Mouse (Mus musculus) thymus, adult 2 months (tissue): ENCODE measurements around the gene Calm3. TPM values are rescaled to one million over a fixed set of nuclear protein-coding genes. Genes with fewer than 3 reads are reported as not detected.
A peak's percentile ranks its signal among the peaks of the same experiment; 100 is the strongest.

Experiments
- DNase-seq: peaks from one replicate; pipeline ENCODE4 v3.0.0; 2021
- H3K27ac ChIP-seq: fragments of 200-500 bp; 2 replicates; pipeline ENCODE4 v1.5.1; 2012; ENCODE audit warnings: low read length, control low read depth; ENCODE audit not compliant: control insufficient read depth, insufficient read depth
- H3K27me3 ChIP-seq: fragments of 200-500 bp; 2 replicates; pipeline ENCODE4 v1.6.1; 2012; ENCODE audit warnings: mild to moderate bottlenecking, low read length, moderate library complexity, mixed read lengths; ENCODE audit not compliant: control insufficient read depth, insufficient read depth
- H3K36me3 ChIP-seq: fragments of 200-500 bp; 2 replicates; pipeline ENCODE4 v1.6.1; 2012; ENCODE audit warnings: mild to moderate bottlenecking, low read length, moderate library complexity; ENCODE audit not compliant: control insufficient read depth, insufficient read depth
- H3K4me1 ChIP-seq: fragments of 200-500 bp; replicated peaks from 2 replicates; pipeline ENCODE4 v1.6.1; 2012; ENCODE audit warnings: low read length; ENCODE audit not compliant: control insufficient read depth, insufficient read depth
- H3K4me3 ChIP-seq: fragments of 200-500 bp; 2 replicates; pipeline ENCODE4 v1.5.1; 2012; ENCODE audit warnings: mild to moderate bottlenecking, low read length, control low read depth, moderate library complexity; ENCODE audit not compliant: control insufficient read depth, insufficient read depth
- CTCF ChIP-seq: fragments of 200-500 bp; IDR thresholded peaks from 2 replicates; pipeline ENCODE4 v1.5.1; 2012; ENCODE audit warnings: mild to moderate bottlenecking, control low read depth, low read length, moderate library complexity, borderline replicate concordance; ENCODE audit not compliant: control insufficient read depth, poor library complexity, insufficient read depth; ENCODE audit errors: extremely low read depth
- POLR2A ChIP-seq: fragments of 200-500 bp; IDR thresholded peaks from 2 replicates; pipeline ENCODE4 v1.6.1; 2012; ENCODE audit warnings: mild to moderate bottlenecking, low read length, control low read depth, moderate library complexity; ENCODE audit not compliant: control insufficient read depth, poor library complexity, insufficient read depth; ENCODE audit errors: extremely low read depth
- WGBS: fragments of 180-500 bp; shearing (Covaris S2); methylation state at CpG from one replicate; pipeline ENCODE4 v1.1.7; 2018; 5-methylcytosine and 5-hydroxymethylcytosine counted together
- polyA plus RNA-seq: library from polyadenylated mRNA; depleted of rRNA; stranded (reverse); fragments of >200 nt; gene quantifications from 2 replicates; pipeline ENCODE4 v1.2.3, GENCODE M21; 2012

Gene Calm3
- polyA plus RNA-seq, 1 experiment, result 398 TPM

DNA sequence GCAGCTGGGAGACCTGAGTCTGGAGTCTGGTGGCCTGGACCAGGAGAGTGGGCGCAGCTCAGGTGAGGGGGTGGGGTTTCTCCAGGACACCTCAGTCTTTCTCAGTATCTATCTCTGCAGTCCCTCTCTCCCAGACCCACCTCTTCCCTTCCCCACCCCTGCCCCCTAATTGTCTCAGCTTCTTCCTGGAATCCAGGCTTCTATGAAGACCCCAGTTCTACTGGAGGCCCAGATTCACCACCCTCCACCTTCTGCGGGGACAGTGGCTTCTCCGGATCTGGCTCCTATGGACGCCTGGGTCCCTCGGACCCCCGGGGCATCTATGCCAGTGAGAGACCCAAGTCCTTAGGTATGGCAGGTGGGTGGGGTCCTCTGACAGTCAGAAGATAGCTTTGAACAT, 40.8 kb downstream of the Calm3 start:
- Histone ChIP-seq H3K36me3 (no peaks in the 10 kb centered on the region), H3K27me3 (peaks cover 14% of the 10 kb centered on the region), H3K4me3 (no peak overlapping the region), H3K4me1 (no peaks in the 10 kb centered on the region; the same call in 1 of the 2 replicates), H3K27ac (no peak overlapping the region)
- TF ChIP-seq POLR2A (no peak), CTCF (no peak)
- 96% methylated on average over 6 of the region's 6 CpGs for WGBS
- DNase-seq, result no peak

DNA sequence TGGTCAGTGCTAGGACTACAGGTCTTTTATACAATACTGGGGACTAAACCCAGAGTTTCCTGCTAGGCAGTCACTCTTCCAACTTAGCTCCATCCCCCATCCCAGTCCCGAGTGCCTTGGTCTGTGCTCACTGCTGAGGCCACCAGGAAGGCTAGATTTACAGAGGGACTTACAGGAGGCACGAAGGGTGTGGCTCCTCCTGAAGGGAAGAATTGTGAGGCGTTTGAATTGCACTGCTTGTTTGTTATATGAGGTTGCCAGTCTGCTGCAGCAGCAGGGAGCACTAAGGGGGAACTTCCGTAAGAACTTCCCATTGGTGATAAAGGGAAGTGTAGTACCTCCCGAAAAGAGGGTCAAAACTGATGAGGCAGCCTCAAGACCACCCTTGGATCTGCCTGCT, 43.3 kb downstream of the Calm3 start:
- TF ChIP-seq POLR2A, result no peak
- TF ChIP-seq CTCF, result no peak
- Histone ChIP-seq H3K36me3 (no peaks in the 10 kb centered on the region), H3K27ac (no peak overlapping the region), H3K4me3 (no peak overlapping the region), H3K4me1 (peaks cover 9% of the 10 kb centered on the region), H3K27me3 (peaks cover 8% of the 10 kb centered on the region; the same call in 1 of the 2 replicates)
- 48% methylated on average over 5 of the region's 5 CpGs for WGBS
- no peak for DNase-seq

DNA sequence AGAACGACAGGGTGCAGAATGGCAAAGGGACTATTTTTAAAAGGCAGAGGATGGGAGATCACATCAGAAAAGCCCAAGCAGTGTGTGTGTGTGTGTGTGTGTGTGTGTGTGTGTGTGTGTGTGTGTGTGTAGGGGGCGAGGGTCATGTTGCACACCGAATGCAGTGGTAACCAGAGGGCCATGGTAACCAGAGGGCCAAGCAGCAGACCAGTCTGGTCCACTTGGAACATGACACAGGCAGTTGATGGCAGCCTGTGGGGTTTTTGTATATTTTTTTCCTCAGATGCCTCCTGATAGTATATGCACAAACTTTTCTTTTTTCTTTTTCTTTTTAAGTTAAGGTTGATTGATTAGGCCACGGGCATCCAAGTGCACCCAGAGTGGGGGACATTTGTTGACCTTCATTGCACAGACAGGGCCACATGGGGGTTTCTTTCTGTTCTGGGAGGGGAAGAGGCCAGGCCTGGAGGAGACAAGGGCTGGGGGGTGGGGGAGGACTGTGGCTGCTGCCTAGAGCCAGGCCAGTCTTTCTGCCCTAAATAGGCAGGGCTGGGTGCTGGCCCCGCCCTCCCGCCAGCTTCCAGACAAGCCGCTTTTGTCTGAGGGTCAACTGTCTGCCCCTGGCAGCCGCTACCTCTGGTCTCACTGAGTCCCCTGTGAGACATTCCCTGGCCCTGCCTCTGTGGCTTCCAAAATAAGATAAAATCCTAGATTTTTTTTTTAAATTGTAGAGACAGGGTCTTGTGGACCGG, 43.9 kb downstream of the Calm3 start:
- no peak overlapping the region for H3K4me3 ChIP-seq
- TF ChIP-seq POLR2A, result no peak
- no peak for TF ChIP-seq CTCF
- 88% methylated on average over 9 of the region's 9 CpGs for WGBS
- no peaks in the 10 kb centered on the region for H3K36me3 ChIP-seq
- H3K4me1 ChIP-seq, result peaks cover 12% of the 10 kb centered on the region
- peaks cover 2% of the 10 kb centered on the region; the same call in 1 of the 2 replicates for H3K27me3 ChIP-seq
- no peak for DNase-seq
- H3K27ac ChIP-seq, result no peak overlapping the region

DNA sequence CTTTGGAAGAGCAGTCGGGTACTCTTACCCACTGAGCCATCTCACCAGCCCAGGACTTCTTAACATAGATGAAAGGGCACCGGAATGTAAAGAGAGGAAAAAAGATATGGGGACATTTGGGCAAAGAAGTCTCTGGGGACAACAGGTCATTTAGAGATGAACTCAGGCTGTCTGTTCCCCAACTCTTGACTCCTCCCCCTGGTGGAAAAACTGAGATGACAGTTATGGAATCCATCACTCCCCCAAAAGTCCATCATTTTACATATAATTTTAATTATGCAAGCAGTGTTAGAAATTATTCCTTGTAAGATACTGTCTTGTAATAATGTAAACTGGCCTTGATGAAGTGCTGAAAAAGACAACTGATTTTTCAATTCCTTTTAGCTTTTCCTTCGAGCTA, 46.2 kb downstream of the Calm3 start:
- 84% methylated on average over 3 of the region's 3 CpGs for WGBS
- Histone ChIP-seq H3K36me3 (no peaks in the 10 kb centered on the region), H3K4me1 (peaks cover 20% of the 10 kb centered on the region), H3K4me3 (no peak overlapping the region), H3K27ac (no peak overlapping the region), H3K27me3 (no peaks in the 10 kb centered on the region)
- TF ChIP-seq POLR2A, result no peak
- no peak for TF ChIP-seq CTCF
- no peak for DNase-seq

DNA sequence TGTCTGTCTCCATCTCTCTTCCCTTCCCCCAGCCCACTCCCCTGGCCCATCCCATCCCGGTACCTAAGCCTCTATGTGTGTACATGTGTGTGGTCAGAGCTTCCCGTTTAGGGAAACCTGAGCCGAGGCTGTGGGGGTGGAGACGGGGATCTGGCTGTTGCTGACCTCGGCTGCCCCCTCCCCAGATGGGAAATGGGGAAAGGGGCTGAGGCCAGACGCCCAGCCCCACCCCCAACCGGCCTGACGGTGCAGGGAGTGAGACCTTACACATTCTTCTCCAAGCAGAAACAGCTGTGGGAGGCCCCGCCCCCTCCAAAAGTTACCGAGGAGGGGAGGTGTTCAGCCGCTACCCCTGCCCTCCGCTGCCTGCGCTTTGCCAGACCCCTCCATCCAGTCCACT, 47.3 kb downstream of the Calm3 start:
- DNase-seq, result peak; percentile 30
- Histone ChIP-seq H3K27me3 (no peaks in the 10 kb centered on the region), H3K4me3 (no peak overlapping the region), H3K4me1 (peaks cover 20% of the 10 kb centered on the region), H3K27ac (no peak overlapping the region), H3K36me3 (peaks cover 7% of the 10 kb centered on the region)
- WGBS, result 23% methylated on average over 13 of the region's 13 CpGs
- TF ChIP-seq POLR2A (no peak), CTCF (no peak)

DNA sequence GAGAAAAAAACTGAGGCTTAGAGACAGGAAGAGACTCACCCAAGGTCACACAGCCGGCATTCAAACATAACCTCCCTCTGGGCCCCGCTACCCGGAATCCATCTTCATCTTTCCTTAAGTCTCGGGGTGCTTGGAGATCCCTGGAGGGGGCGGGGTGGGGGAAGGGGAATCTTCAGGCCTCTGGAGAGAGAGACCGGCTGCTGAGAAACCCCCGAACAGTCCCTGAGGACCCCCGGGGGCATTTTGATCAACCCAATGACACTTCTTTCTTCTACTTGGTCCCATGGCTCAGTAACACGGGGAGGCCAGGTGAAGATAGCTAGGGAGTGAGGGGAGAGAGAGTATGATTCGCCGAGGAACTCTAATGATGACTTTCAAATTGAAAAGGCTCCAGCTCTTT, 47.9 kb downstream of the Calm3 start:
- Histone ChIP-seq H3K4me1 (peaks cover 20% of the 10 kb centered on the region), H3K27me3 (no peaks in the 10 kb centered on the region), H3K36me3 (peaks cover 13% of the 10 kb centered on the region), H3K27ac (no peak overlapping the region), H3K4me3 (no peak overlapping the region)
- DNase-seq, result no peak
- TF ChIP-seq CTCF (no peak), POLR2A (no peak)
- WGBS, result 54% methylated on average over 11 of the region's 11 CpGs
